Mouse (Mus musculus) embryonic fibroblast, embryonic 13.5 days (primary cell): ENCODE measurements around the gene Rpl9-ps6.

ENCODE experiments used
- CTCF ChIP-seq: IDR thresholded peaks from 2 replicates; pipeline ENCODE4 v1.5.1; 2011; ENCODE audit warnings: mild to moderate bottlenecking, control low read depth, low read length, moderate library complexity, borderline replicate concordance; ENCODE audit not compliant: insufficient read depth
- POLR2A ChIP-seq: IDR thresholded peaks from 2 replicates; pipeline ENCODE4 v1.6.1; 2011; ENCODE audit warnings: low read depth, mild to moderate bottlenecking, control low read depth, low read length, moderate library complexity

- no peak for TF ChIP-seq CTCF
- no peak for TF ChIP-seq POLR2A
These were observed 26.6 kb upstream of the Rpl9-ps6 start for GRCm38 (mm10) chr19:32492981-32493380.
